Mouse (Mus musculus) brain, adult 10 weeks (tissue): ENCODE data around the gene Pakap. TPM values are rescaled to one million over a fixed set of nuclear protein-coding genes. Genes with fewer than 3 reads are reported as not detected.

ENCODE experiments used
- polyA plus RNA-seq: library from polyadenylated mRNA; stranded (reverse); fragments of 350-450 nt; fragmentation: Illumina TruSeq; extraction: RNeasy Lipid Tissue Mini Kit (QIAGEN cat#74804); gene quantifications from one replicate; pipeline ENCODE4 v1.2.3, GENCODE M21; 2015; ENCODE audit warnings: low read depth, low replicate concordance

Gene Pakap
- polyA plus RNA-seq: 5.9 TPM

GRCm38 (mm10) chr4:57567666-57568206, at the start of gene Pakap:
Gene Pakap (plus strand): TSS chr4:57568179.

GRCm38 (mm10) chr4:57717354-57717753, 149.4 kb downstream of the Pakap start, which contains the start of gene Akap2:
Gene Akap2 (plus strand): TSS chr4:57717657.

DNA sequence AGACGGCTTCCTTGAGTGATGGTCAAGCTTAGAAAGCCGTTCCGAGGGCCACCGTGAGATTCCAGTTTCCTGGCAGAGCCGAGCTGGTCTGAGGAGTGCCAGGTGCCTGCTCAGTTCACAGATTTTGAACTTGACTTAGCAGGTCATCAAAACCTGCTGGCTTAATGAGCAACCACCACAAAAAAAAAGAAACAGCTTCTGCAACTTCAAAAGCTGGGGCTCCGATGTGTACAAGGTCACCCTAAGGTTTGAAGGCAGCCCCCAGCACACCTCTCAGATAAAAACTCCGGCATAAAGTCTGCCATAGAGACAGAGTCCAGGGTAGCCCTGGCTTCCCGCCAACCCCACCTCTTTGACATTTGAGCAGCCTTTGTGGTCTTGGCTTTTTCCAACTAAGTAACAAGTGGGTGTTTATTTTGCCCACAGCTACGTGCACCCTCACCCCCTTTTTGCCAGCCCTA, 348.3 kb downstream of the Pakap start, which contains the start of gene D630039A03Rik:
Gene D630039A03Rik, minus strand, starts transcription at position 97 of the 461 bp plus-strand sequence.

Other genes with a start within 250 kb of the Pakap start
- gene Palm2, start 133.9 kb upstream of the Pakap start, polyA plus RNA-seq: 22.6 TPM
- gene Akap2, start 149.5 kb downstream of the Pakap start, polyA plus RNA-seq: 31.5 TPM